Mouse (Mus musculus) adrenal gland (tissue): Measurements from ENCODE around the gene Itpk1.

Experiments used
- intact Hi-C: fragments of 180-260 bp; cut with DNase I; formaldehyde crosslinking; loops from one replicate; pipeline ENCODE4 v1.15.1; 2025

Itpk1 gene

GRCm38 (mm10) chr12:102568219-102568618, 136.5 kb downstream of the Itpk1 start:
- intact Hi-C loops, result no loop called here

- intact Hi-C loops, result no loop called here
Observed at GRCm38 (mm10) chr12:102566951-102567350, 137.8 kb downstream of the Itpk1 start.

GRCm38 (mm10) chr12:102565086-102565485, 139.6 kb downstream of the Itpk1 start:
- intact Hi-C loops, result no loop called here

GRCm38 (mm10) chr12:102557372-102557771, 147.4 kb downstream of the Itpk1 start:
- intact Hi-C loops, result no loop called here

GRCm38 (mm10) chr12:102555850-102556249, 148.9 kb downstream of the Itpk1 start:
- intact Hi-C loops, result no loop called here

- intact Hi-C loops, result no loop called here
Observed at GRCm38 (mm10) chr12:102554721-102555516, 149.8 kb downstream of the Itpk1 start, which contains the start of gene Chga. Chga (plus strand) TSS chr12:102554969.

GRCm38 (mm10) chr12:102553705-102554275, 150.9 kb downstream of the Itpk1 start:
- intact Hi-C loops, result no loop called here

GRCm38 (mm10) chr12:102552001-102552400, 152.7 kb downstream of the Itpk1 start:
- intact Hi-C loops, result no loop called here

GRCm38 (mm10) chr12:102551186-102551585, 153.5 kb downstream of the Itpk1 start:
- intact Hi-C loops, result no loop called here

GRCm38 (mm10) chr12:102550529-102550928, 154.2 kb downstream of the Itpk1 start:
- intact Hi-C loops, result no loop called here

- intact Hi-C loops, result no loop called here
Observed at GRCm38 (mm10) chr12:102545122-102545521, 159.6 kb downstream of the Itpk1 start.

GRCm38 (mm10) chr12:102541168-102541567, 163.6 kb downstream of the Itpk1 start:
- intact Hi-C loops, result no loop called here

GRCm38 (mm10) chr12:102540278-102540677, 164.5 kb downstream of the Itpk1 start:
- intact Hi-C loops, result no loop called here

GRCm38 (mm10) chr12:102535796-102536195, 168.9 kb downstream of the Itpk1 start:
- intact Hi-C loops, result no loop called here

- intact Hi-C loops, result no loop called here
Observed at GRCm38 (mm10) chr12:102527989-102528388, 176.7 kb downstream of the Itpk1 start.

GRCm38 (mm10) chr12:102524760-102525159, 180.0 kb downstream of the Itpk1 start:
- intact Hi-C loops, result loop anchor here (5.0 kb wide), 1 partner anchor 188 kb away; no protein-coding TSS in a partner anchor

- intact Hi-C loops, result loop anchor here (5.0 kb wide), 1 partner anchor 188 kb away; no protein-coding TSS in a partner anchor
Observed at GRCm38 (mm10) chr12:102524216-102524615, 180.5 kb downstream of the Itpk1 start.

- intact Hi-C loops, result loop anchor here (5.0 kb wide), 1 partner anchor 190 kb away; no protein-coding TSS in a partner anchor
Observed at GRCm38 (mm10) chr12:102521777-102522319, 182.9 kb downstream of the Itpk1 start.

GRCm38 (mm10) chr12:102519929-102520720, 184.6 kb downstream of the Itpk1 start:
- intact Hi-C loops, result loop anchor here (5.0 kb wide), 1 partner anchor 192 kb away; no protein-coding TSS in a partner anchor
